Mouse (Mus musculus) embryo, embryonic 10.5 days (tissue): ENCODE results near the gene Sbf2.
"Not testable (repeated sequence)": the region's sequence is repeated elsewhere in the genome, so short reads cannot be mapped to it uniquely, and the experiment has no call there.

Experiments
- DNase-seq: peaks from one replicate; pipeline ENCODE4 v3.0.0-alpha.2; 2015; ENCODE audit warnings: low spot score

The Sbf2 gene

DNA sequence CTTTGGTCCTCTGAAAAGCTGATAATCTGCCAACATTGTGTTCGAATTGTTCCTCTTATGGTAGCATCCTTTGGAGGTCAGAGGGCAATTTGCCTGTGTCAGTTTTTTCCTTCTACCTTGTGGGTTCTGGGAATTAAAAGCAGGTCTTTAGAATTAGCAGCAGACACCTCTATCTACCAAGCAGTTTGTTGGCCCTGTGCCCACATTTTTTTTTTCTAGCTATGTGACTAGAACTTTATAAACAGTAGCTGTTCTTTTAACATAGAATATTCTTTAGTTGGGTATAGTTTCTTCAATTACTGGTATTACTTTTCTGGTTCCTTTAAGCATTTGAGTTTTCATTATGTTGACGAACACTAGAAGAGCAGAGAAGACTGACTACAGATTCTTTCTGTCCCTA is 223.1 kb downstream of the Sbf2 start:
- no peak for DNase-seq

DNA sequence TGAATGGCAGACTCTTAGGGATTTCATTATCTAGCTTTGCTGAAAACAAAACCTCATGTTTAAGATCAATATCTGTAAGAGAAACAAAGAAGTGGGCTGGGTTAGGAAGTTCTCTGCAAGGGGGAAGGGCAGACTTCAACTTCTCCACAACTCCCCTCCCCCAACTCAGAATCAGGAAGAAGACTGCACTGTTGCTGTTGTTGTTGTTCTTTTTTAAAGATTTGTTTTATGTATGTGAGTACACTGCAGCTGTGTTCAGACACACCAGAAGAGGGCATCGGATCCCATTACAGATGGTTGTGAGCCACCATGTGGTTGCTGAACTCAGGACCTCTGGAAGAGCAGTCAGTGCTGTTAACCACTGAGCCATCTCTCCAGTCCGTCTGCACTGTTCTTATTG is 225.8 kb downstream of the Sbf2 start:
- not testable (repeated sequence) for DNase-seq

DNA sequence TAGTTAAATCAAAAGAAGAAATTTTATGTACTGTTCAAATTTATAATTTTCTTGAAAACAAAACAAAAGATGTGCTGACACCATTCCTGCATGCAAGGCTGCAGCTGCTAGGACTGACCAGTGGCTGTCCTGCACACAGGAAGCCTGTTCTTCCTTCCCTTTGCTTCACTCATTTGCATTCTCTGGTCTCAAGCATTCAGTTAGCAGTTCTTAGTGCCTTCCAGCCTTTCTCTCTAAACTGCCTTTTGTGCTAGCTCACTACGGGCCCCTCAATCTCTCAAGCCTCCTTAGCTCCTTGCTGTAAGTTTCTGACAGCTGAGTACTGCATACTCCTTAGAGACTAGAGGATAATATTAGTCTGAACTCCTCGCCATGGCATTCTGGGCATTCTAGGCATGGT is 227.2 kb downstream of the Sbf2 start:
- peak; percentile 15 for DNase-seq

DNA sequence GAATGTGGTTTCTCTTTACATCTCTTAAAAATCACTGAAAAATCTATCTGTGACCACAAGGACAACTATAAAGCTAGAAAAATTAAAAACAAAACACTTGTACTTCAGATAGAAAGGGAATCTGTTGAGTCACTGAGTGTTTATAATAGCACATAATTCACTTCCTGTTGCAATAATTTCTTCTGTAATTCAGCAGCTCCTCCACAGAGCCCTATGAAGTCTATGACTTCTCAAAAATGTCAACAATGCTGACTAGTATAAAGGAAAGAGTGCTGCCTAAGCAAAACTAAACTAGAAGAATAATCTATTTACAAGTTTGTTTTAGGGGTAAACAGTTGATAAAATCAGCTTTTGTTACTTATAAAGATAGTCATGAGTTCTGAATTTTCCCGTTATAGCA is 229.2 kb downstream of the Sbf2 start:
- no peak for DNase-seq

DNA sequence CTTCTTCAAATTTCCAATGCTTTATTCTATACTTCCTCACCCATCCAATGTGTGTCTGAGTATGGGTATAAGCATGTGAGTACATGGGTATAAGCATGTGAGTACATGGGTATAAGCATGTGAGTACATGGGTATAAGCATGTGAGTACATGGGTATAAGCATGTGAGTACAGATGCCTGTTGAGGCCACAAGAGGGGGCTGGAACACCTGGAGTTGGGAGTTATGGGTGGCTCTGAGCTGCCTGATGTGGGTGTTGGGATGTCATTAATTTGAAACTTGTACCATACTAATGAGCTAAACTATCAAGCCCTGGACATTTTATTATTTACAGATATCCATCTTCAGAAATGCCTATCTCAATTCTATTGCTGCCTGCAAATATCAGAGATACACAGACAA is 230.4 kb downstream of the Sbf2 start:
- DNase-seq, result no peak

DNA sequence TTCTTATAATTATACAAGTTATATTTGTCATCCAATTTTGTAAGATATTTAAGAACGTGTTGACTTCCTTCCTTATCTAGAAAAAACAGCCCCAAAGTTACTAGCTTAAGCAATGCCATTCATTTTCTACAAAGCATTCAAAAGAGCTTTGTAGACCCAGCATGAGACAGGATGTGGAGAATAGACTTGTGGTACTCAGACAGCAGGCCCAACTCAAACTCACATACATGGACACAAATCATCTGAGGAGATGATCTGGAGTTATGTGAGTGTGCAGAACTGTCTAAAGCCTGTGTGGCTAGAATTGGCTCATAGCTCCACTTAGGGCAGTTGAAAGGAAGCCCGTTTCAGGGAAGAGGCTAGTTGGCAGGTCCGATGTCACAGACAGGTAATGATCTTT is 233.1 kb downstream of the Sbf2 start:
- no peak for DNase-seq

DNA sequence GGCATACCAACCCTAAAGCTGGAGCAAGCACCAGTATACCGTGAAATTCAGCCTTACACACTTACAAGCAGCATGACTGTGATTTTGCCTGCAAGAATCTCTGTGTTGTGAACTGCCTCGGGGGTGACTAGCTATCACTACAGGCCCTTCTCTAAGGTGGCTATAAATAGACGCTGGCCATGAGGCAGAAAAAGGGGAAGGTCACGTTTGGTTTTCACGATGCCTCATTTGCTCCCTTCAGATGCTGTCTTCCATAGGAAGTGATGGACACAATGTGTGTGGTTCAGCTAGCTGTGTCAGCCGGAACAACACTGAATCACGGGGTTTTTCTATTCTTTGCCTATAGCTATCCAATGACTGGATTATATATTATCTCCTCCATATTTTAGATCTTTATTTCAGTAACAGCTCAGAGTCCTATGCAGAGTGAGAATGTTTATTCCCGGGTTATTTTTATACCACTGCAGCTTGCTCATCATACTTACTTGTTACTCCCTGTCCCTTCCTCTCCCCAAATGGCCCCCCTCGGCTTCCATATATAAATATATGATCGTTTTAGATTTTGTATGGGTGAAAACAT is 235.3 kb downstream of the Sbf2 start:
- no peak for DNase-seq

DNA sequence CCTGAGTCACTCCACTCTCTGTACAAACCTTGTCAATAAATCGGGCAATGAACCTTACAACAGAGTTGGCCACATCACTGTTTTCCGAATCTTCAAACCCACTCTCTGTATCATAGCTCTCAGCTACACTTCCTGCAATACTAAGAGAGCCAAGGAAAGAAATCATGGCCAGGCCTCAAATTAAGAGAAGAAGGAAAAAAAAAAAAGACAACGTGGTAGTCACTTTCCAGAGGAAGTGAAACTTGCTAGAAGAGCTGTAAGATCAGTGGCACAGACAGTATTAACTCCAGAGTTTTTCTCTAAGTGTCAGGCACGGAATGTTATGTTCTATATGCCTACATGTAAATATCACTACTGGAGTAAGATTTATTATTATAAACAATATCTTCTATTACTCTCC is 242.2 kb downstream of the Sbf2 start:
- no peak for DNase-seq

DNA sequence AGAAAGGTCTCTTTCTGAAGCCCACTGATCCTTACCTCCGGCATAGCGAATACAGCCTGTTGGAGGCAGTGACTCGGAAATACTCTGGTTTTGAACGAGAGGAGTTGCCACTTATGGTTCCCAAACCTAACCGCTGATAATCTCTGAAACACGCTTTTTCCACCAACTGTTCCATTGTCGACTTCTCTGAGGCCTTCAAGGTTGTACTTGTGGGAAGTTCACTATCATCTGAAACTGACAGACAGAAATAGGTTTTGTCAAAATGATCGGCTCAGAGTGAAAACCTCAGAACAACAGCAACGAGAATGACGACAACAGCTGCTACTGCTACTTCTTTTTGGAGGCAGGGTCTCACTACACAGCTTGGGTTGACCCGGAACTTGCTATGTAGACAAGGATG is 252.7 kb downstream of the Sbf2 start:
- no peak for DNase-seq

DNA sequence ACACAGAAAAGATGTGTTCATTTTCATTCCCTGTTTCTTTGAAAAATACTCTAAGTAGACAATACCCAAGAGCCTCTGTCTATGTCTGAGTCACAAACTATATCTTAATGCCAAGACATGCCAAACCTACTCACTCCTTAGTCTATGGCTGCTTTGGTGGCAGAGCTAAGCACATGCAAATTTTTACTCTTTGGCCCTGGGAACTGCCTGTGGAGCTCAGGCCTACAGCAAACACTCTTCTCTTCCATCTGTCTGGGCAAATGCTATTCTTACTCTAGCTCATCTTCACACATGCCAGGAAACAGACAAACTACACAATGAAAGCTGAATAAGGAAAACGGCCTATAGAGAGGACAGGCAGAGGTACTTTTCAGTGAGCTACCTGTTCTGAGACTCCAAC is 253.2 kb downstream of the Sbf2 start:
- no peak for DNase-seq

DNA sequence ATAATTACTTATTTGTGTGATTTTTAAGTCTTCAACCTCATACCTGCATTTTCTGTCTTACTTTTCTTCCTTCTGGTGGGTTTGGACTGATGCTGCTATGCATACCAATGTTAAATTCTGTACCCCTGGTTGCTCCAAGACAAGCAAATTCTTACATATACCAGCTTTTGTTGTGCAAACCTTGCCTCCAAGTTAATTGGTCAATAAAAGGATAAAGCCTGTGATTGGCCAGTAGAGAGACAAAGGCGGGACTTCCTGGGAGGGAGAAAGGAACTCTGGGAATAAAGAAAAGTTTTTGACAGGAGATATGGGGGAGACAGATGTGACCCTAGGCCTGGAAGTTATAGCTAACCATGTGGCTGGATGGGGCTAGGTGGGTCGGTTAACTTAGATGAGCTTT is 255.3 kb downstream of the Sbf2 start:
- DNase-seq, result no peak

DNA sequence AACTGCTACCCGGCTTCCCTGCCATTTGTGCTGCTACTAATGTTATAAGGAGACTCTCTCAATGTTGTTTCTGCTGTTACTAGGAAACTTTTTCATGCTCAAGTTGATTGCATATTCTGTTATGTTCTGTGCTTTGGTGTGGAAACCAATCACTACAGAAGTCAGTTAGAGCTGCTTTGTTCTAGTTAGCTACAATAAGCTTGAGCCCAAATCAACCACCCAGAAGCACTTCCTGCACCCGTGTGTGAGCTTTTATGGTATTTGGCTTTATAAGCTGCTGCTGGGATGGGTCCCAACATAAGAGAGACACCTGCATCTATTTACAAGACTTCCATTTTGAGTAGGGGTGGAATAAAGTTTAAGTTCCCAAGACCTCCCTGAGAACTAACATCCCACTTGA is 260.8 kb downstream of the Sbf2 start:
- DNase-seq, result no peak

DNA sequence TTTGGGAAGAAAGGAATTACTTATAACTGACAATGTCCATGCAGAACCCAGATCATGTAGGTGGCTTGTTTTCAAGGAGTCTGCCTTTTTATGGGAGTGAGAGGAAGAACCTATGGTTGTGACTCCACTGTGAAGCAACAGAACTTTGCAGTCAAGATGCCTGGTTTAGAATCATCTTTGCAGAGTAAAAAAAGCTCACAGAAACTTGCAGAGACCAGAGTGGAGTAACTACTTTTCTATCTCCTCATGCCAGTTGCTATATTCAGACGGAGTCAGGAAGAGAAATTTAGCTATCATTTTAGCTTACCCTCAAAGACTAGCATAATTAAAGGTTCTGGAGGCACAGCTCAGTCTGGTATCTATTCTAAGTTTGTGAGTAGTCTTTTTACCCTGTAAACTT is 267.5 kb downstream of the Sbf2 start:
- no peak for DNase-seq

DNA sequence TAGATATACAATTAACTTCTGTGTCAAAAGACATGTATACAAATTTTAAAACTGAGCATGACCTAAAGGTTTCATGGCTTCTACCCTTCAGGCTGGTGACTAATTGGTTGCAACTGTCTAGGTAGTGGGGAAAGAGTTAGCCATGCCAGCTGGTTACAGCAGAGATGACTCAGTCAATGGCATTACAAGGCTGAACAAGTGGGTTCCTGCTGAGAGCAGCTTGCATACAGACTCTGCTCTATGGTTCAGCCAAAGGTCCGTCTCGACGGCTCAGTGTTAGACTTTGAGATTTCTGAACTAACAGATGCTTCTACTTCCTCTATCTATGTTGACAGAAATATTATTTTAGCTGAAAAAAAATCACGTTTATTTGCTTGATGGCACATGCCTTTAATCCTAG is 277.1 kb downstream of the Sbf2 start:
- DNase-seq, result no peak

DNA sequence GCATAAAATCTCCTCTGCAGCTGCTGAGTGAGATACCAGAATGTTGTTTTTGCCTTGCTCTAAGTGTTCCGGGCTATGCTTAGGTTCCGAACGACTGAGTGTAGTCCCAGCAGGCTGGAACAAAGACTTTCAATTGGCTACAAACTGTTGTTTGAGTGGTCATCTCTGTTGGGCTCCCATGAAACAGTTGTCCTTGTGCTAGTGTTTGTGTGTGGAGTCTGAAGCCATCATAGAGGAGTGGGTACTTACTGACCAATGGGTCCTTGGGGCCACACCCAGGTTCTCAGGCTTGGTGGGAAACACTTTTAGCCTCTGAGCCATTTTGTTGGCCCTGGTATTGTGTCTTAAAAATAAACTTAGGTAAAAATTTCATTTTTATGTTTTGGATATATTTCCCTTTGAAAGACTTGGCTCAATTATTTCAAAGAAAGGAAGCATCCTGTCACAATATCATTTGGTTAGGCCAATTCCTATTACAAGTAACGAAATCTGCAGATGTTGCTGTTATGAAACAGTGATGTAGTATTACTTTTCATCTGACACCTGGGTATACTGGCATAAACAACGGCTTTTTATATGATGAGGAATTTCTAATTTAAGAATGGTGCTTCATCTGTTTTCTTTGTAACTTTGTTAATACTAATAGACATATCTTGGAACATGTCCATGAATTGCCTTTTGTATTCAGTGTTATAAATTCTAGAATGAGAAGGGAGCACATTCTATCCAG is 289.2 kb downstream of the Sbf2 start:
- no peak for DNase-seq

DNA sequence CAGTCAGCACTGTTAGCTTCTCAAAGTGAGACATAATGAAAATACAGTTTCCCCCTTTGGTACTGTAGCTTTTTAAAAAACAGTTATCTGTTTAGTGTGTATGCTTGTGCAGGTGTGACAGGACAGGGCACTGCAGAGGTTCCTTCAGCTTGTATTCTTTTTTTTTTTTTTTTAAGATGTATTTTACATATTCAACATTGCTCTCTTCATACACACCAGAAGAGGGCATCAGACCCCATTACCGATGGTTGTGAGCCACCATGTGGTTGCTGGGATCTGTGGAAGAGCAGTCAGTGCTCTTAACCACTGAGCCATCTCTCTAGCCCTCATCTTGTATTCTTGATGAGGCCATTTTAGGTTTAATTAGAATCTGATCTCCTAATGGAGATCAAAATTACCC is 289.9 kb downstream of the Sbf2 start:
- no peak for DNase-seq

DNA sequence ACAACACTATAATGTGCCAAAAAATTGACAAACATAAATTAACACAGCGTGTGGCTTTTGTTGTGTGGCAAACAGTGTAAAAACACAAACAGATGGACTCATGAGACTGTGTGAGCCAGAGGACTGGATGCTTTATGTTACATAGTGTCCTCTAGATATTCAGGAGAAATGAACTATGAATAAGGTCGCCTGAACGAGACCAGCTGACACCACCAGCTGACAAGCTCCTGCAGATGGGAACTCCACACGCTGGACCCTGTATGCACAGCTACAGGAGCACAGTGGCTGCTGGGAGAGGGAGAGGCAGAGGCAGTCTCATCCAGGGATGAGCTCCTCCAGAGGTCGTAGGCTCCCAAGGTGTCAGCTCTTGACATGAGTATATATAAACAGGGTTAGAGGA is 293.6 kb downstream of the Sbf2 start:
- DNase-seq, result no peak

DNA sequence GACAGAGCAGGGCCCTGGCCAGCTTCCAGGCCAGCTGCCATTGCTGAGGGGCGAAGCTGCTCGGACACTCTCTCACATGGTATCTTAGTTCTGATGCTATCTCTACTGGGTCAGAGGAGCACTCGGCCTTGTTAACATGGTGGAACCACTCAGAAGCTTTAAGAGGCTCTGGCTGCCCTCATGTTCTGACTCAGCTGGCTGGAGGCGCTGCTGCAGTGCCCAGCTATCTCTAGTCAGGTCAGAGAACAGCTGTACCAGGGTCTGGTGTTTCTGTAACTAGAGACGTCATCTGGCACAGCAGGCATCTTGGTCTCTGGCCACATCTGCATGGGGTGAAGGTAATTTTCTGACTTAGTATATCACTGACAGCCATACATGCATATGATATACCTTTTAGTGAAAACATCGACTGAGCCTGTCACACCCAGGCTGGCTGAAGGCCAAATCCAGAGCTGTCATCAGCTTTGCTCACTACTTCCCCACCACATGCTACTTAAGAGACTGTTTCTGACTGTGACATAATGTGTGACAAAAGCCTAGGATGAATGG is 295.7 kb downstream of the Sbf2 start:
- no peak for DNase-seq

DNA sequence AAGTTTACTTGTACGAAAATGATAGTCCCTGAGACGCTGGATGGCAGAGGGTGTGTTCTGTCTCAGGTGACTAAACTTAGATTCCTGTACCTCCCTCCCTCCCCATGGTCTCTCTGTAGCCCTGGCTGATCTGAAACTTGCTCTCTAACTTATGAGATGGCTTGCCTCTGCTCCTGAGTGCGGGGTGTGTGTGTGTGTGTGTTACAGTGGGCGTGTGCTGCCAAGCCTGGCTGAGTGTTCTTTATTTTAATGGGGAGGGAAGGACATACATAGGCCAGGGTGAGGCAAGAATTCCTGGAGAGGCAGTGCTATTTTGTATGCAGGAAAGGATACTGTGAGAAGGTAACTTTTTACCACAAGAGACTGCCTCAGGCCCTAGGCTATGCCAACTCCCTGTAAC is 297.3 kb downstream of the Sbf2 start:
- DNase-seq, result no peak

DNA sequence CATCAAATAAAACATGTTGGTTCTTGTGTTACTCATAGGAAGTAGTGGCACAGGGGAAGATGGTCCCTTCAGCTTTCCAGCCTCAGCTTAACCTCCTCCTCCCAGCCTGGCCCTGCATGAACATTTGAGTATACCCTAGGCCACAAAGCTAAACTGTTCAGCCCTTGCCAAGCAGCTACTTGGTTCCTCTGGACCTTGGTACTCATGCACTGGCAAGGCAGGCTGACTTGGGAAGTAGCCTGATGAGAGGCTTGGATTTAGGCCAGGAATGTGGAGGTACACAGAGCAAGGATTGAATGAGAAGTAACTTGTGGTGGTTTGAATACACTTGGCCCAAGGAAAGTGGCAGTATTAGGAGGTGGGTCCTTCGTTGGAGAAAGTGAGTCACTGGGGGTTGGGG is 299.4 kb downstream of the Sbf2 start:
- DNase-seq, result no peak

DNA sequence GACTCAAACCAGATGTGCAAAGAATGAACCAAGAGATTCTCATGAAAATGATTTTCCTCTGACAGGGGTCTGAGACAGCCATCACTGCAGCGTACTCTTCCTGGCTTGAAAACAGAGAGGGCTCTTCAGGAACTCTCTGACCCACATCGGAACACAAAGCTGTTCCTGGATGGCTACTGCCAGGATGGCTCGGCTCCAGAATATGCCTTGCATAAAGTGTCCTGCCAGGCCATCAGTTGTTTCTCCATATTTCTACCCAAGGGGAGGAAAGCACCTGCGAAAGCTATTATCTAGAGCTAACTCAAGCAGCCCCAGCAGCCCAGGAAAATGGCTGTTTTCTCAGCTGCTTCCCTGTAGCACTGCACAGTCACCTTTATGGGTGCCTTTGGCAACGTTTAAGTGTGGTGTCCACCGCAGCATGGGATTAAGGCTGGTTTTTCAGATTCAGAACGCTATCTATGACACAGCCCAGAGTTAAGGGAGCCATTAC is 300.3 kb downstream of the Sbf2 start:
- no peak for DNase-seq

DNA sequence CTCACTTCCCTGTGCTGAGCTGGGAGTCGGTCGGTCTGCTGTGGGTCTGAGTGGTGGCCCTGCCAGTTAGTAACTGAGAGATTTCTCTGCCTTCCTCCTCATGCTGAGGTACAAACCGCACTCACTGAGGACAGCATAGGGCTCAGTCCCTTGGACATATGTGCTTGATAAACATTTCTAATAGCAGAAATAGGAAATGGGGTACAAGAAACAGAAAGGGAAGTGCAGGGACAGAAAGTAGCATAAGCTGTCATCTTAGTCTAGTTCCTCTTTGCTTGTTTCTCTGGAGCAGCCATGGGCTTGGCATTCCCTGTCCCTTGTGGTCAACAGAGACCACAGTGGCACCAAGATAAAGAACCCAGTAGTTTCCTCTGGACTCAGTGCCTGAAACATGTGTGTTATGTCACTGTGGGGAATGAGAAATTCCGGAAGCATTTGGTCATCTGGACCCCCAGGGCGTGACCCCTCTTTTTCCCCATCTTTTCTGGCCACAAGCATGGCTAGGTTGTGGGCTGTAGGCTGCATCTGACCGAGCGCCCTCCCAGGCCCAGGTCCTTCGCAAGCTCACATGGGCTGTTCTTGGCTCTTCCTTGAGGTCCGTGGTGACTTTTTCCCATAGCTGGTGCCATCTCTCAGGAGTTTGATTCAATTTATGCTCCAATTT is 301.2 kb downstream of the Sbf2 start:
- DNase-seq, result no peak

DNA sequence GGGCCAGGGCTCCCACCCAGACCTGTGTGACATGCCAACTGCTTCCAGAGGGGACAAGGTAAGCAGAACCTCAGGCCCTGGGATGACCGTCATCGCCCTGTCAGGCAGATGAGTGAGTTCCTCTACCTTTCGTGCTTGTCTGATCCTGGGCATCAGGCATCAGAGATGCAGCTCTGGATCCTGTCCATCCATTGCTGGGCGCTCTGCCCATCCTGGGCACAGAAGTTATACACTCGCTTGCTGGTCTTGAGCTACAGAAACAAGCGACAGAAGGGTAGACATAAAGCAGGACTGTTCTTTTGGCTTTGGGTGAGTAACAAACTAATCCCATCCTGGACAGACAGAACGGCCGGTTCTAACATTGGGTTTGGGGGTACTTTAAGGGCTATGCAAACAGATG is 305.5 kb downstream of the Sbf2 start:
- no peak for DNase-seq
